Mouse (Mus musculus): ENCODE data around the gene Reep6.
A peak's percentile ranks its signal among the peaks of the same experiment; 100 is the strongest.

The Reep6 gene

DNA sequence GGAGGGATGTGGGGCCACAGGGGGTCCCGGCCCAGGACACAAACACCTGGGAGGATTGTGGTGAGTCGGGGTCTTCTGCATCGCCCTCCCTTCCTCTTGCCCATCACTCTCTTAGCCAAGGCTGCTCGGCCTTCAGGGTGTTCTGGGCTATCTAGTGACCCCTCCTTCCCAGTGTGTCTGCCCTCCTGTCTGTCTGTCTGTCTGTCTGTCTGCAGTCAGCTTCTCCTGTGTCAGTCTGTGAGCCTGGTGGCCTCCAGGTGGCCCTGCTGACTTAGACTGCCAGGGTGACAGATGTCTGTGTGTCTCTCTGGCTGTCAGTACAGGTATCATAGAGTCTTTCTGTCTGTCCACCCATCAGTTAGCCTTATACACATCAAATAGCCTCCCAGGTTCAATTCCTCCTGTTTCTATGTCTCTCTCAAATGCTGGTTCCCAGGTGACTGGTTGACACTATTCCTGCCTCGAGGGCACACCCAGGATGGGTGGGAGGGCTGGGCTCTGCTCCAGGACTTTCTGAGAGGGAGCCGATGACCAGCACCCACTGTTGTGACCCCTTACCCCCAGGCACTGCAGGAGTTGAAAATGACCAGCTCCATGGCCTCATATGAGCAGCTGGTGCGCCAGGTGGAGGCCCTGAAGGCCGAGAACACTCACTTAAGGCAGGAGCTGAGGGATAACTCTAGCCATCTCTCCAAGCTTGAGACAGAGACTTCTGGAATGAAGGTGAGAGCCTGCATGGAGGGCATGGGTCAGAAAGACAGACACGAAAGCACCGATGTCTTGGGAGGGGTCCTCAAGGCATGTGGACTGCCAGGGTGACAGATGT, 28.3 kb upstream of the Reep6 start:
- no peak for DNase-seq (ENCODE audit: low read depth, low spot score)

DNA sequence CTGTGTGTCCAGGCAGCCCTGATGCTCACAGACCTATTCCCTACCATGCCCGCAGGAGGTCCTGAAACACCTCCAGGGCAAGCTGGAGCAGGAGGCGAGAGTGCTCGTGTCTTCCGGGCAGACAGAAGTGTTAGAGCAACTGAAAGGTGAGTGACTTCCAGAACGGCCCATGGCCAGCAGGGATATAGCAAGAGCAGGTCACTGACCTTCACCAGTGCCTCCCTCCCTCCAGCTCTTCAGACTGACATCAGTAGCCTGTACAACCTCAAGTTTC, 27.7 kb upstream of the Reep6 start:
- no peak for DNase-seq (ENCODE audit: low read depth, low spot score)

DNA sequence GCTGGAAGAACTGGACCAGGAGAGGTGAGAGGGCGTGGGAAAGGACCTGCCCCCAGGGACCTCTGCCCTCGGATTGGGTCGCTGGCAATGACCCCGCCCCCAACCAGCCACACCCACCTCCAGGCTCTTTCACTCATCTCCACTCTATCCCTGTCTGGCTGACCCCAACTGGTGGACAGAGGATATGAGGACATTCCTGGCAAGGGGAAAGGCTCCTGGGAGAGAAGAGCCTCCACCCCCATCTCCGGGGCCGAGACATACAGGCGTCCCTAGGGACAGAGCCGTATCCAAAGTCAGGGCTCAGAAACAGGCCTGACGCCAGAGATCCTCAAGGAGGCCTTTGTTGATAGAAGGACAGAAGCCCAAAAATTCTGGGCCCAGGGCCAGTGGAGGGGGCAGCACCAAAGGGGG, 27.3 kb upstream of the Reep6 start:
- DNase-seq (ENCODE audit: low read depth, low spot score) = no peak

DNA sequence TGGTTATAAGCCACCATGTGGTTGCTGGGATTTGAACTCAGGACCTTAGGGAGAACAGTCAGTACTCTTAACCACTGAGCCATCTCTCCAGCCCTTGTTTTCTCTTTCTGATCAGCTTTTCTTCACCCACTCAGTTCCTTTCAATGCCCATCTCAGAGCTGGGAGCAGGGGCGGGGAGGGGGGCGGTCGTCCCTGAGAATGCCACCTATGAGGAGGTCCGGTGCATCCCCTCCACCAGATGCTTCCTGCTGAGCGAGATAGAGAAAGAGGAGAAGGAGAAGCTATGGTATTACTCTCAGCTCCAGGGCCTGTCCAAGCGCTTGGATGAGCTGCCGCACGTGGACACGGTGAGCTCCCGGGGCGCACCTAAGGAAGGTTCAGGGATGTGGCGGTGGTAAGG, 25.3 kb upstream of the Reep6 start:
- DNase-seq (ENCODE audit: low read depth, low spot score) = no peak

DNA sequence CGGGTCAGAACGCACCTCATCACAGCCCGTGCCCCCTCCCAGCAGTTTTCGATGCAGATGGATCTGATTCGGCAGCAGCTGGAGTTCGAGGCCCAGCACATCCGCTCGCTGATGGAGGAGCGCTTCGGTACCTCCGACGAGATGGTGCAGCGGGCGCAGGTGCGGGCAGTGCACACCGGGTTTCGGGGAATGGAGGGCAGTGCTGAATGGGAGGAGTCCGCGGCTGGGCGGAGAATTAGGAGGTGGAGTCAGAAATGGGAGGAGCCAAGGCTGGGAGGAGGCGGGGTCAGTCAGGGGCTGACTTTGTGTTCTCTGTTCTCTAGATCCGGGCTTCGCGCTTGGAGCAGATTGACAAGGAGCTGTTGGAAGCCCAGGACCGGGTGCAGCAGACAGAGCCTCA, 24.9 kb upstream of the Reep6 start:
- peak; percentile 72 for DNase-seq (ENCODE audit: low read depth, low spot score)

DNA sequence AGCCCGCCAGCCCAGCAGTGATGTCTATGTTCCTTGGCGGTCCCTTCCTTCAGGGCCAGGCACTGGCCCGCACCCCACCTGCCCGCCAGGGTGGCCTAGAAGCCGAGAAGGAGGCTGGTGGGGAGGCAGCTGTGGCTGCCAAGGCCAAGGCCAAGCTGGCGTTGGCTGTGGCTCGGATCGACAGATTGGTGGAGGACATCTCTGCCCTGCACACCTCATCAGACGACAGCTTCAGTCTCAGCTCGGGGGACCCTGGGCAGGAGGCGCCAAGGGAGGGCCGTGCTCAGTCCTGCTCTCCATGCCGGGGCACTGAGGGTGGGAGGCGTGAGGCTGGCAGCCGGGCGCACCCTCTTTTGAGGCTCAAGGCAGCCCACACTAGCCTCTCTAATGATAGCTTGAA, 18.2 kb upstream of the Reep6 start:
- no peak for DNase-seq (ENCODE audit: low read depth, low spot score)

DNA sequence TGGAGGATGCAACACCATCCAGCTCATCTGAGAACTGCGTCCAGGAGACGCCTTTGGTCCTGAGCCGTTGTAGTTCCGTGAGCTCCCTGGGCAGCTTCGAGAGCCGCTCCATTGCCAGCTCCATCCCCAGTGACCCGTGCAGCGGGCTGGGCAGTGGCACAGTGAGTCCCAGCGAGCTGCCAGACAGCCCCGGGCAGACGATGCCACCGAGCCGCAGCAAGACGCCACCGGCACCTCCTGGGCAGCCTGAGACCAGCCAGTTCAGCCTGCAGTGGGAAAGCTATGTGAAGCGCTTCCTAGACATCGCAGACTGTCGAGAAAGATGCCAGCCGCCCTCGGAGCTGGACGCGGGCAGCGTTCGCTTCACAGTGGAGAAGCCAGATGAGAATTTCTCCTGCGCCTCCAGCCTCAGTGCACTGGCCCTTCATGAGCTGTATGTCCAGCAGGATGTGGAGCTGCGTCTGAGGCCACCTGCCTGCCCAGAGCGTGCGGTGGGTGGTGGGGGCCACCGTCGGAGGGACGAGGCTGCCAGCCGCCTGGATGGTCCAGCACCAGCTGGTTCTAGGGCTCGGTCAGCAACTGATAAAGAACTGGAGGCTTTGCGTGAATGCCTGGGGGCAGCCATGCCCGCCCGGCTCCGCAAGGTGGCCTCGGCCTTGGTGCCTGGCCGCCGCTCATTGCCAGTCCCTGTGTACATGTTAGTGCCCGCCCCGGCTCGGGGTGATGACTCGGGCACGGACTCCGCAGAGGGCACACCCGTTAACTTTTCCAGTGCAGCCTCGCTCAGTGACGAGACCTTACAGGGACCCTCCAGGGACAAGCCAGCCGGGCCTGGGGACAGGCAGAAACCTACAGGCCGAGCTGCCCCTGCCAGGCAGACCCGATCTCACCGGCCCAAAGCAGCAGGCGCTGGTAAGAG, 16.9 kb upstream of the Reep6 start:
- no peak for DNase-seq (ENCODE audit: low read depth, low spot score)

DNA sequence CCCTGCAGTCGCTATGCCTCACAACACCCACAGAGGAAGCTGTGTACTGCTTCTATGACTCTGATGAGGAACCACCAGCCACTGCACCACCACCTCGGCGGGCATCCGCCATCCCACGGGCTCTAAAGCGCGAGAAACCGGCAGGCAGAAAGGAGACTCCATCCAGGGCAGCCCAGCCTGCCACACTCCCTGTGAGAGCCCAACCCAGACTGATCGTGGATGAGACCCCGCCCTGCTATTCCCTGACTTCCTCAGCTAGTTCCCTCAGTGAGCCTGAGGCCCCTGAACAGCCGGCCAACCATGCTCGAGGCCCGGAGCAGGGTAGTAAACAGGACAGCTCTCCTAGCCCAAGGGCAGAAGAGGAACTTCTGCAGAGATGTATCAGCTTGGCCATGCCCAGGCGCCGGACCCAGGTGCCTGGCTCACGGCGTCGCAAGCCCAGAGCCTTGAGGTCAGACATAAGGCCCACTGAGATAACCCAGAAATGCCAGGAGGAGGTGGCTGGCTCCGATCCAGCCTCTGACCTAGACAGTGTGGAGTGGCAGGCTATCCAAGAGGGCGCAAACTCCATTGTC, 16.0 kb upstream of the Reep6 start:
- no peak for DNase-seq (ENCODE audit: low read depth, low spot score)

DNA sequence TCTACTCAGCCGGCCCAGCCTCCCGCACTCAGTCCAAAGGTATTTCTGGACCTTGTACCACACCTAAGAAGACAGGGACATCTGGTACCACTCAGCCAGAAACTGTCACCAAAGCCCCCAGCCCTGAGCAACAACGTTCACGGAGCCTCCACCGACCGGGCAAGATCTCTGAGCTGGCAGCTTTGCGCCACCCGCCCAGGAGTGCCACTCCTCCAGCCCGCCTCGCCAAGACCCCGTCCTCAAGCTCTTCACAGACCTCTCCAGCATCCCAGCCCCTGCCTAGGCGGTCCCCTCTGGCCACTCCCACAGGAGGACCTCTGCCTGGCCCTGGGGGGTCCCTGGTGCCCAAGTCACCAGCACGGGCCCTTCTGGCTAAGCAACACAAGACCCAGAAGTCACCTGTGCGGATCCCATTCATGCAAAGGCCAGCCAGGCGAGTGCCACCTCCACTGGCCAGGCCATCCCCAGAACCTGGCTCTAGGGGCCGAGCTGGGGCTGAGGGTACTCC, 15.2 kb upstream of the Reep6 start:
- DNase-seq (ENCODE audit: low read depth, low spot score) = no peak

DNA sequence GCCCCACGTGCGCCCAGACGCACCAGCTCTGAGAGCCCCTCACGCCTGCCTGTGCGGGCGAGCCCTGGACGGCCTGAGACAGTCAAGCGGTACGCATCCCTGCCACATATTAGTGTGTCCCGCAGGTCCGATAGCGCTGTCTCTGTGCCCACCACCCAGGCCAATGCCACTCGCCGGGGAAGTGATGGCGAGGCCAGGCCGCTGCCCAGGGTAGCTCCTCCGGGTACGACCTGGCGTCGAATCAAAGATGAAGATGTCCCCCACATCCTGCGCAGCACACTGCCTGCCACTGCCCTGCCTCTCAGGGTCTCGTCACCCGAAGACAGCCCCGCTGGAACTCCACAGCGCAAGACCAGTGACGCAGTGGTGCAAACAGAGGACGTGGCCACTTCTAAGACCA, 14.4 kb upstream of the Reep6 start:
- DNase-seq (ENCODE audit: low read depth, low spot score) = no peak

DNA sequence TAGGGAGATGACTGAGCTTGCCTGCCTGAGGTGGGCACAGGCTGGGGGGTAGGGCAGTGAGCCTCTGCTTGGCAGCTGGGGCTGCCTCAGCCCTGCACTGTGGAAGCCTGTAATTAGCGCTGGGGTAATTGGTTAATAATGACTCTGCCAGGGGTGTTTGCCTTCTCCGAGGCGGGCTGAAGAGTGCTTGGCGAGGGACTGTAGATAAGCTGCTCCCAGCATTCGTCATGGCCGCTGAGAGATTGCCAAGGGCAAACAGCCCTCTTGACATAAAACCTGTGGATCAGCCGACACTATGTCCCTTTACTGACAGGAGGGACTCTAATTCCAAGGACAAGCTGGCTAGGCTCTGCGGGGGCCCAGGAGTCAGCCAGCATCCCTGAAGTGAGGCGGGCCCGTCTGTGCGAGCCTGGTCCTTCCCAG, 13.4 kb upstream of the Reep6 start:
- no peak for DNase-seq (ENCODE audit: low read depth, low spot score)

DNA sequence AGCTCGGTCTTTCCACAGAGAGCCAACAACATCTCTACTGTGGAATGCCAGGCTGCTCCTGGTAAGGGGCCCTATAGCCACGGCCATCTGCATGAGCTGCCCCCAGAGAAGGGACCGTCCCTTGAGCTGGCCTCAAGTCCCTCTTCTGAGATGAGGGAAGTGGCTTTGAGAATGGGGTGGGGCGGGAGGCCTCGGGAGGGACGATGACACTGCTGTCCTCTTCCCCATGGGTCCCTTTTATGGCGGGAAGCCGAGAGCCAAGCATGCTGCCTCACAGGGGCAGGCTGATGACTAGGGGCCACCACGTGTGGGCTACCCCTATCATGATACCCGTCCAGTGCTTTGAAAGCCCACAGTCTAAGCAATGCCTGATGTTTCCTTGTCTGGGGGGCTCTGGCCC, 12.7 kb upstream of the Reep6 start:
- DNase-seq (ENCODE audit: low read depth, low spot score) = no peak

DNA sequence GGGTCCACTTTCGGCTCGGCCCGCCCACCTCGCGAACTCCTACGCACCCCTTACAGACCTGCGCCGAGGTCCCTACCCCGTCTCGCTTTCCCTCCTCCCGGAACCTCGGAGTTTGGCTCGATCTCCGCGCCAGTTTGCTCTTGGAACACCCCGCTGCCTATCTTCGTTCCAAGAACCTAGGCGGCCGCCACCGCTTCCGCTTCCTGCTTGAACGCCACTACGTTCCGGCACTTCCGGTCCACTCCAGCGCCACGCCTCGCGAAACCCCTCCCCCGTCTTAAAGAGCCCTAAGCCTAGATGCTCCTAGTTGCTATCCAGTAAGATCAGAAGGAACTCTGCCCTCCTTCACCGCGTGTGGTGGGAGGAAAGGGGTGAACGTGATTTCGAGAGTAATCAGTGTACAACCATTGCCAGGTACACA, 9.4 kb upstream of the Reep6 start, which contains the start of gene 2310011J03Rik:
2310011J03Rik (minus strand) TSS at position 198 of the 421 bp plus-strand sequence.
- no peak for DNase-seq (ENCODE audit: low read depth, low spot score)

DNA sequence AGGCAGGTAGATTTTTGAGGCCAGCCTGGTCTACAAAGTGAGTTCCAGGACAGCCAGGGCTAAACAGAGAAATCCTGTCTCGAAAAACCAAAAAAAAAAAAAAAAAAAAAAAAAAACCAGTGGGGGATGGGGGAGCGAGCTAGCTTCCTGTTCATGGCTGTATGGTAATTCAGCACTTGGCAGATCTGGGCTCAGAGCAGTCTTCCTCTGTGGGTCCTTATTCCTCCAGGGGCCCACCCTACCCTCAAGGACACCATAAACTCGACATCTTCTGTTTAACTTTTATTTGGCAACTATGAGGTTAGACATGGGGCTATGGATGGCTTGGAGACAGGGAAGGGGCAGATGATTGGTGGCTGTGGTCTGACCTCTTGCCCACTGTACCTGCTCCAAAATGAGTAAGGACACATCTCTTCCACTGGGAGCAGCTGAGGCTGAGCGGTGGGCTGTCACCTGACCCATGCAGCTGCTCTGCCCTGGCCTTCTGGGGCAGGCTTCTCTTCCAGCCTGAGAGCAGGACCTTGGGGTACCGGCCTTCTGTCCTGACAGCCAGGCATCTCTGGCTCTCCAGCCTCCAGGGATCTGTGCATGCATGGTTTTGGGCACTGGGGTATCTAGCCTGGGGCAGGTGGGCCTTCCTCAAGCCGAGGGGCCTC, 8.6 kb upstream of the Reep6 start:
- no peak for DNase-seq (ENCODE audit: low read depth, low spot score)

DNA sequence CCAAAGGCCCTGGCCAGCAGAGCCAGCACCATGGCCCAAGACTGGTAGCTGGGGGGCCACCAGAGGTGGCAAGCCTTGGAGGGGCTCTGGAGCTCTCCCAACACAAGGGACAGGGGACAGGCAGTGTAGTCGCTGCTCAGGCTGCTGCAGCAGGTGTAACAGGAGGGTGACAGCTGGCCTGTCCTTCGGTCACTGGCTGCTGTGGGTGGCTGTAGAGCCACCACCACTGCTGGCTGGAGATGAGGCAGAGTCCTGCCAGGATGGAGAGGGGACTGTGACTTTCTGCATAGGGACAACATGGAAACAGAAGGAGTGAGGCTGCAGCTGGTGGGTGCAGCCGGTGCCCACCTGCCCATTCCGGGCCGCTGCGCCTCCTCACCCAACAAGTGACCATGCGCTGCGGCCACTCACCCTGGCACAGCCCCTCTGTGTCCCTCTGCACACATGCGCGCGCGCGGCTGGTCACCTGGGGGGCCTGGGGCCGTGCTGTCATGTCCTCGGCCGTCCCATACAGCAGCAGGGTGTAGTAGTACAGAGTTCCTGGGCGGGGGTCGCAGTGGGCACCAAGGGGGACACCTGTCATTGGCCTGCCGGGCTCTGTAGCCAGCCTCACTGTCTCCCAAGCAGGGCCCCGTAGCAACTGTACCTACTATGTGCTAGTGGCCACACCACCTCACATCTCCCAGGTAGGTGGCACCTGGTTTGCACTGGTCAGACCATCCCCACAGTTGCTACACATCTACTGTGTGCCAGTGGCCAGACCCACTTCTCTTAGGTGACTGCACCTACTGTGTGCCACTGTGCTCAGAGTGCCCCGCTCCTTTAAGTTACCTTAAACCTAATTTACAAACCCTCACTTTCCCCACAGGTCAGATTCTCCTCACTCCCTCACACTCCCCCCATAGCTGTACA, 7.8 kb upstream of the Reep6 start:
- DNase-seq (ENCODE audit: low read depth, low spot score) = no peak

DNA sequence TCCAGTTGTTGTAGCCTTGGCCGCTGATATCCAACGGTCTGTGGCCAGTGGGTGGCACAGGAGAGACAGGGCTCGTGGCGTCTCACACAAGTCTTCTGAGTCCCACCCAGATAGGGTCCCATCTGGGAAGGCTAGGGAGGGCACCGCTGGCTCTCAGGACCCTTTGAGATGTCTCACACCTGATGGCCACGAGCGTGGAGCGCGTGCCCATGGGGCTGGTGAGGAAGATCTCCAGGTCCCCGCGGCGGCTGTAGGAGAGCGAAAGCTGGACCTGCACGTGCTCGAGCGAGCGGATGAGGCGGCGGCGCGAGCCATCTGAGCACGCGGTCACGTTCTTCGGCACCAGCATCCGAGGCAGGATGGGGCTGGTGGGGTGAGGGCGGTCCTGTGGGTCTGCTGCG, 6.9 kb upstream of the Reep6 start:
- no peak for DNase-seq (ENCODE audit: low read depth, low spot score)

DNA sequence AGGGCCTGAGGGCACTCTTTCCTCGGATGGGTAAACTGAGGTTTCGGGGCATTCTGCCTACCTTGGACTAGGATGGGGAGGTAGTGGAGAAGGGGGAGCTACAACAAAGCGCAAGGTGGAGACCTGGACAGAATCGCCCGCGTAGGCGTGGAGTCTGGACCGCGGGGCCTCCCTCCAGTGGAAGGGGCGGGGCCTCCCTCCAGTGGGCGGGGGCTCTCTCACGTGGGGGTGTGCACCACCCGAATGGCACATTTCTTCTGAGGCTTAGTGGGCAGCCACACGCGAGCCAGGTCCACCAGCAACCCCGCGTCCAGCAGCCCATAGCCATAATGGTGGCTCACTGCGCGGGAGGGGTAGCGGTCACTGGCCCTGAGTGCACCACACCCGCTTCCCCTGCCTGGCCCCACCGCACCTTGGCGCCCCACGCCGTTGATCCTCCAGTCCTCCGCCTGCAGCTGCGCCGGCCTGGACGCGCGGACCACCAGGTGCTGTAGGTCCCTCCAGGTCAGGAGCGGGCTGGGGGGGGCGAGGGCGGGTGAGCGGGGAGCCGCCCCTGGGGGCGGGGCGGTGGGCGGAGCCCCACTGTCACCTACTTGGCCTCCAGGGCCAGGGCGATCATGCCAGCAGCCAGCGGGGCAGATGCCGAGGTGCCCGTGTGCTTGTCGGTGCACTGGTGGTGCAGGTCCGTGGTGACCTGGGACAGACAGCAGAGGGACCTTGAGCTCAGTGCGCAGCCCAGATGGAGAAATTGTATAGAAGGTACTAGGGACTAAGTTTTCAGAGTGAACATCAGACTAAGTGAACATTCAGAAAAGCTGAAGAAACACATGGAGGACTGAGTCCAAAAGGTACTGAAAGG, 6.3 kb upstream of the Reep6 start:
- no peak for DNase-seq (ENCODE audit: low read depth, low spot score)

DNA sequence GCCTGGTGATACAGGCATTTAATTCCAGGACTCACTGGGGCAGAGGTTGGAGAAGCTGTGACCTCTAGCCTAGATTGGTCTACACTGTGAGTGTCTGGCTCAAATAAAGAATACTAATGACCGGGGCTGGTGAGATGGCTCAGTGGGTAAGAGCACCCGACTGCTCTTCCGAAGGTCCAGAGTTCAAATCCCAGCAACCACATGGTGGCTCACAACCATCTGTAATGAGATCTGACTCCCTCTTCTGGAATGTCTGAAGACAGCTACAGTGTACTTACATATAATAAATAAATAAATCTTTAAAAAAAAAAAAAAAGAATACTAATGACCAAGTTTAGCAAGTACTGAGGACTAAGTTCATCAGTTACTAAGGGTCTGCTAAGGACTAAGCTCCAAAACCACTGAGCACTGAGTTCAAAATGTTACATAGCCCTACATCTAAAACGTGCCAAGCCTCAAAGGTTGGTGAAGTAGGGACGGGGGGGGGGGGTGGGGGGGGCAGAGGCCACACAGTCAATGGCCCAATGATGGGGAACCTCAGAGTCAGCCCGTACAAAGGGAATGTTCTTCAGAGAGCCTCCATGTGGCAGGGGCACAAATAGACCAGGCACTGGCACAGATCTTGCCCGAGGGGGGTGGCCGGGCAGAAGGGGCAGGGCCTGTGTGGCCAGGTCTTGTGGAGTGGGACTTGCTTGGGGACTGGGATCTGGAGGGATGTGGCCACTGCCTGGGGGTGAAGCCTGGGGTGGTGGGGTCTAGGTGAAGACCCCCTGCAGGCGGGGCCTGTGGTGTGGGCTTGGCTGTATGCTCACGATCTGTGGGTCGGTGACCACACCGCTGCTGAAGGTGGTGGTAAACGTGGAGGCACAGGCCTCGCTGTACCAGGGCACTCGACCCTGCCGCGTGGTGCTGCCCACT, 5.4 kb upstream of the Reep6 start:
- DNase-seq (ENCODE audit: low read depth, low spot score) = no peak

DNA sequence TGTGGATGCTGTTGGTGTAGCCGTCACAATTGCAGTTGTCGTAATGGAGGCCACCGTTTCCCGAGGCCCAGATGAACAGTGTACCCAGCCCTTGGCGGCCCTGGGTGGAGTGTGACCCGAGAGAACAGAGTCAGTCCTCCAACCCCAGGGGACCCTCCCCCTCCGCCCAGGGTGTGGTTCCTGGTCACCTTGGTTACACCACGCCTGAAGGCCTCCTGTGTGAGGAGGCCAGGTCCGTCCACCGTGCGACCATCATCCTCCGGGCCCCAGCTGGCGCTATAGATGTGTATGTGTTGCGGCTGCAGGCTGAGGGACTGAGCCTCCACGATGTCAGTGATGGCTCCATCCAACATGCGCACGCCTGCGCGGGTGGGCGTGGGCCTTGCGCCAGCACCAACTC, 4.7 kb upstream of the Reep6 start:
- DNase-seq (ENCODE audit: low read depth, low spot score) = no peak
